Mouse (Mus musculus) heart, adult 2 months (tissue): ENCODE results near the gene Olfr1368. TPM values are rescaled to one million over a fixed set of nuclear protein-coding genes. Genes with fewer than 3 reads are reported as not detected.

Experiments
- DNase-seq, 2 experiments: peaks; one replicate each; pipeline ENCODE4 v3.0.0; 2021
- H3K27ac ChIP-seq: fragments of 200-600 bp; 2 replicates; pipeline ENCODE4 v1.8.1; 2022
- H3K27me3 ChIP-seq: fragments of 200-500 bp; 2 replicates; pipeline ENCODE4 v1.6.1; 2012; ENCODE audit warnings: mild to moderate bottlenecking, low read length, inconsistent platforms, mixed read lengths; ENCODE audit not compliant: control insufficient read depth, insufficient read depth
- H3K36me3 ChIP-seq: fragments of 200-500 bp; 2 replicates; pipeline ENCODE4 v1.6.1; 2012; ENCODE audit warnings: low read length, inconsistent platforms; ENCODE audit not compliant: control insufficient read depth, insufficient read depth
- H3K4me1 ChIP-seq: fragments of 200-500 bp; 2 replicates; pipeline ENCODE4 v1.6.1; 2011; ENCODE audit warnings: low read length; ENCODE audit not compliant: control insufficient read depth, insufficient read depth
- H3K4me3 ChIP-seq: fragments of 200-600 bp; 2 replicates; pipeline ENCODE4 v1.8.1; 2022
- H3K79me2 ChIP-seq: fragments of 200-500 bp; replicated peaks from 2 replicates; pipeline ENCODE4 v1.6.1; 2012; ENCODE audit warnings: mild to moderate bottlenecking, inconsistent platforms, low read length, moderate library complexity, mixed read lengths; ENCODE audit not compliant: control insufficient read depth, insufficient read depth
- H3K9ac ChIP-seq: fragments of 200-500 bp; 2 replicates; pipeline ENCODE4 v1.6.1; 2012; ENCODE audit warnings: low read depth, mild to moderate bottlenecking, control low read depth, inconsistent platforms, low read length, mixed read lengths
- CTCF ChIP-seq: fragments of 200-600 bp; IDR thresholded peaks from 2 replicates; pipeline ENCODE4 v1.8.1; 2022; ENCODE audit warnings: antibody characterized with exemption, mild to moderate bottlenecking, moderate library complexity
- EP300 ChIP-seq: fragments of 200-500 bp; IDR thresholded peaks from 2 replicates; pipeline ENCODE4 v1.6.1; 2011; ENCODE audit warnings: low read depth, low read length, control low read depth; ENCODE audit not compliant: insufficient read depth
- POLR2A ChIP-seq: fragments of 200-500 bp; IDR thresholded peaks from 2 replicates; pipeline ENCODE4 v1.6.1; 2011; ENCODE audit warnings: mild to moderate bottlenecking, low read depth, low read length, control low read depth; ENCODE audit not compliant: insufficient read depth
- WGBS: fragments of 180-500 bp; shearing (Covaris S2); methylation state at CpG from one replicate; pipeline ENCODE4 v1.1.7; 2018; 5-methylcytosine and 5-hydroxymethylcytosine counted together
- intact Hi-C: fragments of 180-260 bp; cut with DNase I; formaldehyde crosslinking; loops from one replicate; pipeline ENCODE4 v1.15.1; 2025
- polyA plus RNA-seq: library from polyadenylated mRNA; depleted of rRNA; stranded (reverse); fragments of >200 nt; gene quantifications from 2 replicates; pipeline ENCODE4 v1.2.3, GENCODE M21; 2012
- total RNA-seq, 2 experiments: library from RNA; stranded (reverse); gene quantifications; 2 replicates each; pipeline ENCODE4 v1.2.3; 2021

The Olfr1368 gene
- total and polyA plus RNA-seq, 3 experiments: not detected

DNA sequence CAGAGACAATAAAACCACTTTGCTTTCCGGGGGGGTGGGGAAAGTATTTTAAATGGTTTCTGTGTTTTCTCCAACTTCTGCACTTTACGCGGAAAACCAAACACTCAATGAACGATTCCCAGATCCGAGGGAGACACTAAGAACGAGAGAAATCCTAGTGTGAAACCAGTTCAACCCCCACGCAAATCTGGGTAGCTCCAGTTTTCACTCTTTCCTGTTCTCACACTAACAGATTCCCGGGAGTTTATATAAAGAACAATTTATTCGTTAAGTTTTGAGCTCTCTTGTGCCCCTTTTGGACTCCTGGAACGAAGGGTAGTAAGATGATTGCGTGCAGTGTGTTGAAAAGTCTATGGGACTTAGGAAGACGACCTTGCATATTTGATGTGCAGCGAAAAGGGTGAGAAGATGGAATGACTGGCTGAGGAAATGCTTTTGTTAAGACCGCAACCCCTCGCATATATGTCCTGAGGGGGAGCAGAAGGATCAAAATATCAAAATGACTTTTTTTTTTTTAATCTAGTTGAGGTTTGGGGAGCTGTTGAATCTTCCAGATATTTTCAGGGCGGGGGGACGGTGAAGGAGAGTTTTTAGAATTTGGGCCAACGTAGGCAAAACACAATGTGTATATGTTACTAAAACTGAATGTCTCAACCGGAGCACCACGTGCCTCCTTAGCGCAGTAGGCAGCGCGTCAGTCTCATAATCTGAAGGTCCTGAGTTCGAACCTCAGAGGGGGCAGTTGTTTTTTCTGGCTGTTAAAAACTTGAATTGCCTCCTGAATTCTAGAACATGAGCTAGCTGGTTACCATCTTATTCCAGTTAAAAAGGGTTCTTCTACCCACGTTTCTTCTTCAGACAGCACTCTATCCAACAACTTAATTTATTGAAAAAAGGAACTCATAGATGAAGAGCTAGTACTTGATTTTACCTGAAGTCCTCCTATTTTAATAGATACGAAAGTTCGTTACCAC, 21.6 kb upstream of the Olfr1368 start:
- Histone ChIP-seq H3K36me3 (no peaks in the 10 kb centered on the region), H3K79me2 (no peaks in the 10 kb centered on the region), H3K27me3 (no peaks in the 10 kb centered on the region), H3K4me1 (no peaks in the 10 kb centered on the region), H3K9ac (peak overlapping the region; percentile 61), H3K4me3 (peak overlapping the region; percentile 56), H3K27ac (peak overlapping the region; percentile 18; the same call in 1 of the 2 replicates)
- 2% methylated on average over 27 of the region's 27 CpGs for WGBS
- intact Hi-C loops: loop anchor here (5.0 to 10.0 kb wide), 2 partner anchors 778 to 860 kb away; partner anchors contain the start of gene Zfp184
- peak; percentile 79 to 80 for DNase-seq
- TF ChIP-seq POLR2A (no peak), EP300 (peak; percentile 78; the same call in 1 of the 2 replicates), CTCF (no peak)

DNA sequence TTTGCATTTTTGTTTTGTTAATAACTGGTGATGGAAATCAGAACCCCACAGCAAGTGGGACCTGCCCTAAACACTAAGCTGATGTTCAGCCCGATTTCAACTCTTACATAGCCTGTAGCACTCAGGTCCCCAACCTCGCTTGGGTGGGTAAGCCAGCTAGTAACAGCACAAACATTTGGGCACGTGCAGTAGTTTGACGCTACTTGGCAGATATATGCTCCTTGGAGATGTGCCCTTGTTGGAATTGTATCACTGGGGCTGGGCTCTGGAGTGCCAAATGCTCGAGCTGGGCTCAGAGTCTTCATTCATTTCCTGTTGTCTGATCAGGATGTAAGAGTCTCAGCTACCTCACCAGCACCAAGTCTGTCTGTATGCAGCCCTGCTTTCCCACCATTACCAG, 16.9 kb upstream of the Olfr1368 start:
- Histone ChIP-seq H3K4me1 (no peaks in the 10 kb centered on the region), H3K9ac (no peak overlapping the region), H3K27me3 (no peaks in the 10 kb centered on the region), H3K79me2 (no peaks in the 10 kb centered on the region), H3K36me3 (no peaks in the 10 kb centered on the region), H3K27ac (no peak overlapping the region), H3K4me3 (no peak overlapping the region)
- WGBS: 59% methylated on average over 5 of the region's 5 CpGs
- no peak for DNase-seq
- TF ChIP-seq EP300 (no peak), CTCF (no peak), POLR2A (no peak)
- intact Hi-C loops: loop anchor here (5.0 to 10.0 kb wide), 3 partner anchors 60 to 782 kb away; partner anchors contain the start of gene Zfp184

DNA sequence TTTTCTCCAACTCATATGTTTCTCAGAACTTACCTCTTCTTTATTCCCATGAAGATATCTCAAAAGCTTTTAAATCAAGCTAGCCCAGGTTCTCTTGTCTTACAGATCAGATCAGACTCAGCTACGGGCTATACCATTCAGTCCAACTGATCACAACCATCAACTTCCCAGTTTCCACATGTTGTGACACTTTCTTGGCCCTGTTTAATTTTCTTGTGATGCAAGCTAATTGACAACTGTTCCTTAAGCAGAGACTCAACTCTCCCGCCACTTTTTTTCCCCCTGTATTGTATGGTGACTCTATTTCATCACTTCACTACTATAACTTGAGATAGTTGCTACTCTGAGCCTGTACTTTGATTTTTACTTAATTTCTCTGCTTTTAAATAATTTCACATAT, 15.9 kb upstream of the Olfr1368 start:
- Histone ChIP-seq H3K9ac (no peak overlapping the region), H3K27ac (no peak overlapping the region), H3K4me1 (no peaks in the 10 kb centered on the region), H3K27me3 (no peaks in the 10 kb centered on the region), H3K79me2 (no peaks in the 10 kb centered on the region), H3K4me3 (peak overlapping the region; percentile 7; the same call in 1 of the 2 replicates), H3K36me3 (no peaks in the 10 kb centered on the region)
- TF ChIP-seq POLR2A (no peak), CTCF (no peak), EP300 (no peak)
- 46% methylated on average over 2 of the region's 2 CpGs for WGBS
- DNase-seq: no peak
- intact Hi-C loops: loop anchor here (1.0 to 10.0 kb wide), 4 partner anchors 39 to 783 kb away; partner anchors contain the start of gene Zfp184

DNA sequence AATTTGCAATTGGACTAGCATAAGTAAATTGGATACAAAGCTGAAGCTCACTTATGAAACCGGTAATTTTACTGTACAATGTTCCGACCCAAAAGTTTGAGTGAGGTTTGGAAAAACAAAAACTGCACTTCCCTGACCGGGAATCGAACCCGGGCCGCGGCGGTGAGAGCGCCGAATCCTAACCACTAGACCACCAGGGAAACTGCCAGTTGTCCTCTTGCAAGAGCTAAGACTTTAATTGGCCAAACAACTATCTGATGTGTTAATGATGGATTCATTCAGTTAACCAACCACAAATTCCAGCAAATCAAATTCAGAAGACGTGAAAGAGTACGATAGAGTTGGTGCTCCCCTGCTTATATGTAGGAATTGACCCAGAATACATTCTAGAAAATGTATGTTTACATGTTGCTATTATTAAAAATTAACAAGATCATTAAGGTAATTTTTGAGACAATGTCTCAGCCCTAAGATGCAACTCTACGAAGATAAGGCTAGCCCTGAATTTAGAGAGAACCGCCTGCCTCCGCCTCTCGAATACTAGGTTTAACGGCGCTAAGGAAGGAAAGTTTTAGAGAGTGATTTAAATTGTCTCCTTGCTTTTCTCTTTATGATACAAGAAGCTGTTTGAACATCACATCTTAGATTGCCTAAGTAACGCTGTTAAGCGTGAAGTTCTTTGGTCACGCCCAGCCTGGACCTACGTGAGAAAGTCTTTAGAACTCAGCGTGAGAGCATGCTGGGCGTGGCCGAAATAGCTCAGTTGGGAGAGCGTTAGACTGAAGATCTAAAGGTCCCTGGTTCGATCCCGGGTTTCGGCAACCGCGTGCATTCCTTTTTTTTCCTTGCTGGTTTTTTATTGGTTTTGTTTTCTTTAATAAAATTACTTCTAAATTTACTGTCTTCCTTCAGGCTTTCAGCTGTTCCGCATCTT, 15.3 kb upstream of the Olfr1368 start:
- Histone ChIP-seq H3K36me3 (no peaks in the 10 kb centered on the region), H3K4me1 (no peaks in the 10 kb centered on the region), H3K79me2 (no peaks in the 10 kb centered on the region), H3K9ac (no peak overlapping the region), H3K4me3 (peak overlapping the region; percentile 82), H3K27me3 (no peaks in the 10 kb centered on the region), H3K27ac (peak overlapping the region; percentile 57)
- TF ChIP-seq CTCF (no peak), EP300 (peak; percentile 96), POLR2A (no peak)
- intact Hi-C loops: loop anchor here (1.0 to 10.0 kb wide), 4 partner anchors 39 to 784 kb away; partner anchors contain the start of gene Zfp184
- under 1% methylated on average over 32 of the region's 32 CpGs for WGBS
- peak; percentile 91 to 97 for DNase-seq

DNA sequence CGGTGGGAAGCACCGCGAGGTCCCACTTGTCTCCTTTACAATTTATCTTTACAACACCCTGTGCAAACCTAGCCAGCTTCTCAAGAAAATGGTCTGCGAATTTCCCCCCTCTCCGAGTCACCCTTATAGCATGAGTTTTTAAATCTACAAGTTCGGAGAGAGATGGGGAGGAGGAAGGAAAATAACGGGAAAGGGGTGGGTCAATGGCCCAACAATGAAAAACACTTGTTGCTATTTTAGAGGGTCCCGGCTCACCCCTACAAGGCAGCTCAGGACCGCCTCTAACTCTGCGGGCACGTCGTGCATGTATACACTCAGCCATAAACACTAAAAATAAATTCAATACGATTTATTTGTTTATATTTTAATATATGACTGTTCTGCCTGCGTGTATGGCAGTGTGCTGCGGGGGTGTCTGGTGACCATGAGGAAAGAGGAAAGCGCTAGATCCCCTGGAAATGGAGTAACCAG, 14.4 kb upstream of the Olfr1368 start:
- Histone ChIP-seq H3K4me1 (no peaks in the 10 kb centered on the region), H3K27me3 (no peaks in the 10 kb centered on the region), H3K79me2 (no peaks in the 10 kb centered on the region), H3K36me3 (no peaks in the 10 kb centered on the region), H3K9ac (peak overlapping the region; percentile 58), H3K4me3 (peak overlapping the region; percentile 82), H3K27ac (peak overlapping the region; percentile 57)
- TF ChIP-seq EP300: no peak
- TF ChIP-seq POLR2A: no peak
- TF ChIP-seq CTCF: no peak
- WGBS: under 1% methylated on average over 16 of the region's 16 CpGs
- peak; percentile 27 to 46 for DNase-seq
- intact Hi-C loops: loop anchor here (5.0 to 10.0 kb wide), 3 partner anchors 62 to 785 kb away; partner anchors contain the start of gene Zfp184
